Mouse (Mus musculus) neural tube, embryonic 11.5 days (tissue): ENCODE results near the gene Kyat3. TPM values are rescaled to one million over a fixed set of nuclear protein-coding genes. Genes with fewer than 3 reads are reported as not detected.

Source experiments
- ATAC-seq: fragments of 200-750 bp; cut with Nextera tagmentation; 2 replicates; pipeline ENCODE4 v1.8.0; 2017; ENCODE audit warnings: moderate number of reproducible peaks, mild to moderate bottlenecking, moderate TSS enrichment, moderate library complexity; ENCODE audit not compliant: insufficient read depth, low FRiP score, low TSS enrichment
- DNase-seq: peaks from one replicate; pipeline ENCODE4 v3.0.0-alpha.2; 2015; ENCODE audit warnings: low spot score
- H3K27ac ChIP-seq: fragments of 300-500 bp; sonication (generic); 2 replicates; pipeline ENCODE4 v1.5.1; 2014; ENCODE audit warnings: low read depth, mild to moderate bottlenecking, low read length
- H3K27me3 ChIP-seq: fragments of 300-500 bp; sonication (generic); 2 replicates; pipeline ENCODE4 v1.6.1; 2014; ENCODE audit warnings: mild to moderate bottlenecking, low read length, mixed read lengths; ENCODE audit not compliant: control insufficient read depth, insufficient read depth
- H3K36me3 ChIP-seq: fragments of 300-500 bp; sonication (generic); 2 replicates; pipeline ENCODE4 v1.6.1; 2014; ENCODE audit warnings: mild to moderate bottlenecking, low read length, moderate library complexity, mixed read lengths; ENCODE audit not compliant: control insufficient read depth, insufficient read depth
- H3K4me1 ChIP-seq: fragments of 300-500 bp; sonication (generic); 2 replicates; pipeline ENCODE4 v1.6.1; 2014; ENCODE audit warnings: low read length, mixed read lengths; ENCODE audit not compliant: control insufficient read depth, insufficient read depth
- H3K4me2 ChIP-seq: fragments of 300-500 bp; sonication (generic); 2 replicates; pipeline ENCODE4 v1.6.1; 2014; ENCODE audit warnings: low read depth, mild to moderate bottlenecking, moderate library complexity
- H3K4me3 ChIP-seq: fragments of 300-500 bp; sonication (generic); 2 replicates; pipeline ENCODE4 v1.5.1; 2014; ENCODE audit warnings: low read depth, low read length
- H3K9ac ChIP-seq: fragments of 300-500 bp; sonication (generic); 2 replicates; pipeline ENCODE4 v1.6.1; 2014; ENCODE audit warnings: mild to moderate bottlenecking, low read length
- H3K9me3 ChIP-seq: fragments of 300-500 bp; sonication (generic); 2 replicates; pipeline ENCODE4 v1.6.1; 2016; ENCODE audit warnings: low read length; ENCODE audit not compliant: control insufficient read depth
- WGBS: fragments of 180-500 bp; shearing (Covaris S2); extraction: QIAGEN DNeasy Blood & Tissue Kit; methylation state at CpG from one replicate; pipeline ENCODE4 v1.1.7; 2014; 5-methylcytosine and 5-hydroxymethylcytosine counted together
- polyA plus RNA-seq: library from polyadenylated mRNA; unstranded; fragments of >200 nt; fragmentation: Nextera tagmentation; extraction: Ambion mirVana; gene quantifications from 2 replicates; pipeline ENCODE4 v1.2.1, GENCODE M21; 2014

The Kyat3 gene
- polyA plus RNA-seq, 1 experiment from 2014 or later = 14.4 TPM

GRCm38 (mm10) chr3:142795587-142795986 lies 94.7 kb downstream of the Kyat3 start:
- Histone ChIP-seq H3K36me3 (peaks cover 5% of the 10 kb centered on the region), H3K9me3 (no peaks in the 10 kb centered on the region), H3K4me2 (no peak overlapping the region), H3K27ac (no peak overlapping the region), H3K4me1 (no peaks in the 10 kb centered on the region), H3K27me3 (no peaks in the 10 kb centered on the region), H3K9ac (no peak overlapping the region), H3K4me3 (no peak overlapping the region)
- 88% methylated on average over 3 of the region's 3 CpGs for WGBS
- DNase-seq = no peak
- no peak; the same call in 1 of the 2 replicates for ATAC-seq

Other genes starting within 250 kb of the Kyat3 start
- 0.07 and 0.08 TPM in 2 replicates for gene Gbp5, start 207.1 kb upstream of the Kyat3 start, polyA plus RNA-seq
- 0.64 and 1.1 TPM in 2 replicates for gene Gbp7, start 170.7 kb upstream of the Kyat3 start, polyA plus RNA-seq
- gene Gbp3, start 141.0 kb upstream of the Kyat3 start, polyA plus RNA-seq = 0.39 and 0.46 TPM in 2 replicates
- not detected in 2 replicates for gene Gbp2b, start 106.2 kb upstream of the Kyat3 start, polyA plus RNA-seq
- gene Gbp2, start 80.4 kb upstream of the Kyat3 start, polyA plus RNA-seq = 0.09 and 0.21 TPM in 2 replicates
- gene Gtf2b, start 64.0 kb downstream of the Kyat3 start, polyA plus RNA-seq = 97.7 and 98.1 TPM in 2 replicates
- gene Pkn2, start 181.0 kb downstream of the Kyat3 start, polyA plus RNA-seq = 41.9 and 43.1 TPM in 2 replicates